16 mouse cellular contexts compared by ENCODE assay signal in genomic region chr2:80603771-80604426, GRCm38 (mm10). TPM values are rescaled to one million over a fixed set of nuclear protein-coding genes. Genes with fewer than 3 reads are reported as not detected.
DNase-seq lines count a peak whose midpoint lies in the region; ATAC-seq lines count a peak whose summit lies in the region.
"Had no signal": no experiment of that assay in that cellular context is flagged by ENCODE, and none has a peak within 500 bp of the region (broad histone marks: within the 10 kb centered on the region; RNA-seq: fewer than 3 reads in every experiment).

No protein-coding gene starts in this region.

- WGBS in forebrain, embryonic 13.5 days: 79% methylated on average over 19 of the region's 19 CpGs
- 86% methylated on average over 19 of the region's 19 CpGs for WGBS in forebrain, embryonic 12.5 days

- H3K27ac ChIP-seq in forebrain, embryonic 13.5 days: peak overlapping the region; percentile 31; the same call in 1 of the 2 replicates
- H3K27ac ChIP-seq in forebrain, embryonic 12.5 days: no peak overlapping the region
- H3K27ac ChIP-seq: embryonic facial prominence, embryonic 10.5 days; limb, embryonic 12.5 days; liver, embryonic 13.5 days; lung, embryonic 15.5 days; midbrain, embryonic 13.5 days; neural tube, embryonic 15.5 days had no signal

- no peaks in the 10 kb centered on the region for H3K27me3 ChIP-seq in forebrain, embryonic 13.5 days
- H3K27me3 ChIP-seq in forebrain, embryonic 12.5 days: no peaks in the 10 kb centered on the region
- H3K27me3 ChIP-seq: limb, embryonic 12.5 days; liver, embryonic 13.5 days; lung, embryonic 15.5 days; midbrain, embryonic 13.5 days; neural tube, embryonic 15.5 days had no signal

- H3K36me3 ChIP-seq in forebrain, embryonic 13.5 days (ENCODE audit: poor library complexity, severe bottlenecking): no peaks in the 10 kb centered on the region
- H3K36me3 ChIP-seq in forebrain, embryonic 12.5 days (replicated peaks): no peaks in the 10 kb centered on the region
- H3K36me3 ChIP-seq: embryonic facial prominence, embryonic 10.5 days; limb, embryonic 12.5 days; liver, embryonic 13.5 days; lung, embryonic 15.5 days; midbrain, embryonic 13.5 days; neural tube, embryonic 15.5 days had no signal

- ATAC-seq in forebrain, embryonic 13.5 days: peak; percentile 89; the same call in 1 of the 2 replicates
- ATAC-seq in forebrain, embryonic 12.5 days (ENCODE audit: low FRiP score): no peak
- ATAC-seq: midbrain, embryonic 13.5 days had no signal

- DNase-seq in left cerebral cortex, postnatal 10 days (ENCODE audit: extremely low spot score in 1 of 2, low spot score in 2 of 2): peak; percentile 27 to 48
- DNase-seq in left cerebral cortex, postnatal 36 days (ENCODE audit: low spot score in 2 of 2): no peak
- DNase-seq in brain, adult 2 months (ENCODE audit: low read depth, low spot score): peak; percentile 44
- peak; percentile 47 to 55 for DNase-seq in layer of hippocampus, postnatal 10 days (ENCODE audit: low spot score in 2 of 2)
- no peak for DNase-seq in urinary bladder, postnatal 10 days (ENCODE audit: low spot score)
- DNase-seq: kidney, adult 2 months; kidney, postnatal 14 days; liver, embryonic 13.5 days had no signal

- no peak overlapping the region for H3K4me2 ChIP-seq in forebrain, embryonic 13.5 days
- H3K4me2 ChIP-seq in forebrain, embryonic 12.5 days: no peak overlapping the region
- H3K4me2 ChIP-seq: limb, embryonic 12.5 days; liver, embryonic 13.5 days; lung, embryonic 15.5 days; midbrain, embryonic 13.5 days; neural tube, embryonic 15.5 days had no signal

- H3K9ac ChIP-seq in forebrain, embryonic 13.5 days: no peak overlapping the region
- H3K9ac ChIP-seq in forebrain, embryonic 12.5 days: no peak overlapping the region
- H3K9ac ChIP-seq: limb, embryonic 12.5 days; liver, embryonic 13.5 days; lung, embryonic 15.5 days; midbrain, embryonic 13.5 days; neural tube, embryonic 15.5 days had no signal

- no peaks in the 10 kb centered on the region for H3K4me1 ChIP-seq in forebrain, embryonic 13.5 days
- no peaks in the 10 kb centered on the region for H3K4me1 ChIP-seq in forebrain, embryonic 12.5 days
- H3K4me1 ChIP-seq: embryonic facial prominence, embryonic 10.5 days; limb, embryonic 12.5 days; liver, embryonic 13.5 days; lung, embryonic 15.5 days; midbrain, embryonic 13.5 days; neural tube, embryonic 15.5 days had no signal

- no peak overlapping the region for H3K4me3 ChIP-seq in forebrain, embryonic 13.5 days
- H3K4me3 ChIP-seq in forebrain, embryonic 12.5 days (replicated peaks): no peak overlapping the region
- H3K4me3 ChIP-seq: embryonic facial prominence, embryonic 10.5 days; limb, embryonic 12.5 days; liver, embryonic 13.5 days; lung, embryonic 15.5 days; midbrain, embryonic 13.5 days; myocyte; neural tube, embryonic 15.5 days had no signal

- intact Hi-C loops in left cerebral cortex, postnatal 10 days (cut with DNase I): no loop called here
- intact Hi-C loops in left cerebral cortex, postnatal 36 days (cut with DNase I): no loop called here

- H3K9me3 ChIP-seq in forebrain, embryonic 13.5 days (replicated peaks): no peaks in the 10 kb centered on the region
- no peaks in the 10 kb centered on the region for H3K9me3 ChIP-seq in forebrain, embryonic 12.5 days
- H3K9me3 ChIP-seq: embryonic facial prominence, embryonic 10.5 days; limb, embryonic 12.5 days; liver, embryonic 13.5 days; lung, embryonic 15.5 days; midbrain, embryonic 13.5 days; neural tube, embryonic 15.5 days had no signal

RNA-seq across cellular contexts. Expression of gene Dusp19, which starts 12.9 kb away (rescaled TPM):
- polyA plus RNA-seq in forebrain, embryonic 13.5 days (2015; fragmentation: Nextera tagmentation; extraction: Ambion mirVana): 16.5 TPM in 2 replicates
- polyA plus RNA-seq in forebrain, embryonic 12.5 days (2016; fragmentation: Nextera tagmentation; extraction: Ambion mirVana): 18.2 and 18.5 TPM in 2 replicates
- total RNA-seq in left cerebral cortex, postnatal 10 days (2021): 10 to 100 TPM; 17.5 to 20.0 TPM
- total RNA-seq in left cerebral cortex, postnatal 36 days (2021): 10 to 100 TPM; 21.4 to 24.1 TPM
- 10 to 100 TPM; 18.4 to 21.1 TPM for total RNA-seq in layer of hippocampus, postnatal 10 days (2021)

RNA-seq across cellular contexts. Expression of gene Nup35, which starts 13.1 kb away (rescaled TPM):
- 60.6 and 62.9 TPM in 2 replicates for polyA plus RNA-seq in forebrain, embryonic 13.5 days (2015; fragmentation: Nextera tagmentation; extraction: Ambion mirVana)
- polyA plus RNA-seq in forebrain, embryonic 12.5 days (2016; fragmentation: Nextera tagmentation; extraction: Ambion mirVana): 58.1 and 64.6 TPM in 2 replicates
- 10 to 100 TPM; 19.5 to 20.0 TPM for total RNA-seq in left cerebral cortex, postnatal 10 days (2021)
- total RNA-seq in left cerebral cortex, postnatal 36 days (2021): 10 to 100 TPM; 13.6 to 14.0 TPM
- total RNA-seq in layer of hippocampus, postnatal 10 days (2021): 10 to 100 TPM; 23.3 to 24.6 TPM

RNA-seq across cellular contexts. Expression of gene Nckap1, which starts 22.7 kb away (rescaled TPM):
- 58.5 and 59.5 TPM in 2 replicates for polyA plus RNA-seq in forebrain, embryonic 13.5 days (2015; fragmentation: Nextera tagmentation; extraction: Ambion mirVana)
- 94.5 and 97.9 TPM in 2 replicates for polyA plus RNA-seq in forebrain, embryonic 12.5 days (2016; fragmentation: Nextera tagmentation; extraction: Ambion mirVana)
- total RNA-seq in left cerebral cortex, postnatal 10 days (2021): 100 to 1,000 TPM; 331 to 338 TPM
- total RNA-seq in left cerebral cortex, postnatal 36 days (2021): 100 to 1,000 TPM; 405 to 410 TPM
- total RNA-seq in layer of hippocampus, postnatal 10 days (2021): 100 to 1,000 TPM; 396 to 411 TPM

Comparison
In these comparisons a context has a peak if more than half of its experiments do, and no peak if none do; other contexts are left out.
1. DNase-seq: peak in left cerebral cortex, postnatal 10 days (2 of 2), brain, adult 2 months (single experiment) and layer of hippocampus, postnatal 10 days (2 of 2); none in left cerebral cortex, postnatal 36 days (0 of 2) and urinary bladder, postnatal 10 days (single experiment).